Mouse (Mus musculus): ENCODE results near the gene Gm49340. TPM values are rescaled to one million over a fixed set of nuclear protein-coding genes. Genes with fewer than 3 reads are reported as not detected.
"Not testable (repeated sequence)": the region's sequence is repeated elsewhere in the genome, so short reads cannot be mapped to it uniquely, and the experiment has no call there.

Gene Gm49340
- not detected in 2 replicates for polyA plus RNA-seq (2016; fragmentation: Nextera tagmentation; extraction: Ambion mirVana)

DNA sequence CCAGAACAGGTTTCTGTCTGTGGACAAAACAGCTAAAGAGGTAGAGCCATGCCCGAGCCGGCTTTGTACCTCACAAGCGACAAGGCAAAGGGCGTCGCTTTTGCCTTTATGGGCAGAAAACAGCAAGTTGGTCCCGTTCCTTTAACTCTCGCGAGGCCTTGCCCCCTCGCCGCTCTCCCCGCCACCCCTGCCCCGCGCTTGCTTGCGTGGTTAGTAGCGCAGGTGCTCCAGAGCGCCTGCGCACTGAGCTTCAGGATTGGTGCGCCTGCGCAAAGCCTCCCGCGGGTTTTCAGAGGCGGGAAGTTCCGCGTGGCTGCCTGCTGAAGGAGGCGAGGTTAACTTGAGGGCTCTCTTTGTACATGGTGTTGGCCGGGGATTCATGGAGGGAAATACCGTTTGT is at the start of gene Gm49340, which contains the start of the genes Aspa and Spata22:
Gm49340 (plus strand) TSS at position 300 of the 400 bp plus-strand sequence.
Aspa (minus strand) TSS at position 155 of the 400 bp plus-strand sequence.
Spata22 (plus strand) TSS at position 300 of the 400 bp plus-strand sequence.
- 65% methylated on average over 27 of the region's 27 CpGs for WGBS
- no peak within 1 kb of the TSS for H3K9ac ChIP-seq
- peaks cover 7% of the 10 kb centered on the region; the same call in 1 of the 2 replicates for H3K9me3 ChIP-seq (replicated peaks)
- no peaks in the 10 kb centered on the region for H3K27me3 ChIP-seq (replicated peaks)
- no peak within 1 kb of the TSS for H3K4me3 ChIP-seq
- H3K27ac ChIP-seq (ENCODE audit: poor library complexity, severe bottlenecking): no peak within 1 kb of the TSS
- no peaks in the 10 kb centered on the region for H3K36me3 ChIP-seq
- H3K4me1 ChIP-seq (replicated peaks): no peaks in the 10 kb centered on the region
- ATAC-seq (ENCODE audit: insufficient number of reproducible peaks, low FRiP score): no peak
- H3K4me2 ChIP-seq: no peak within 1 kb of the TSS

DNA sequence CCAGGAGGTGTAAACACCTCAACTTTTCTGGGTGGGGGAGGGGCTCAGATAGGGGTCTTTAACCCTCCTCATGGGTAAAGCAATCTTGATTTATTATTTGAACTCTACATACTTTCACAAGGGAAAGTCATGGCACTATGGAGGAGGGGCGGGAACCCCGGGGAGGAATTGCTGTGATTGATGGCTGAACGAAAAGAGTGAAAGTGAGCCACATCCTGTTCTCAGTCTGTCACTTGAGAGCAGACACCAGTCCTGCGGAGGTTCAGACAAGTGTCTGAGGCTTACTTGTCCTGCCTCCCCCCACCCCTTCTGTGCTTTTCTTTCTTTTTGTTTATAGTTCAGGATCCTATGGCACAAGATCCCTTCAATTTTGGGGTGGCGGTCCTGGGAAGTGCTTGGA is 48.8 kb upstream of the Gm49340 start:
- Histone ChIP-seq H3K36me3 (no peaks in the 10 kb centered on the region), H3K4me1 (replicated peaks) (peaks cover 16% of the 10 kb centered on the region), H3K27ac (ENCODE audit: poor library complexity, severe bottlenecking) (no peak overlapping the region), H3K9me3 (replicated peaks) (no peaks in the 10 kb centered on the region), H3K4me3 (no peak overlapping the region), H3K27me3 (replicated peaks) (no peaks in the 10 kb centered on the region), H3K4me2 (no peak overlapping the region), H3K9ac (no peak overlapping the region)
- WGBS: 41% methylated on average over 5 of the region's 5 CpGs
- ATAC-seq (ENCODE audit: insufficient number of reproducible peaks, low FRiP score): no peak

DNA sequence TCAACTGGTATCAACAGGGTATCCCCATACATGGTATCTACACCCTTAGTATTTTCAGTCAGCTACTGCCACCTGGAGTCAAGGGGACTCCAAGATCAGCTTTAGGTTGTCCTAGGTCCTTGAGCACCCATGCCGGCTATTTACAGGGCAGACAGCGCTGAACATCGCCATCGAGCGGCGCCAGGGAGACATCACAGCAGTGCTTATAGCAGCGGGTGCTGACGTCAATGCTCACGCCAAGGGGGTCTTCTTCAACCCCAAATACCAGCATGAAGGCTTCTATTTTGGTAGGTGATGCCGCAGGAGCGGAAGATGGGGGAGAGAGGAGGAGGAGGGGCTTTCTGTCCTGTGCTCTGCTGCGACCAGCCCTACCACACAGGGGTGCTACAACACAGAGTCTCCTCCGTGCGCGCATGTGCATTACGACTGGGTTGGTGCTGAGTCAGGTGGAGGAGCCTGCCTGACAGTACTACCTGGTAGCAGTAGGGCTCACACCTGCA is 48.0 kb upstream of the Gm49340 start:
- H3K9ac ChIP-seq: peak overlapping the region; percentile 41; the same call in 1 of the 2 replicates
- H3K27ac ChIP-seq (ENCODE audit: poor library complexity, severe bottlenecking): no peak overlapping the region
- ATAC-seq (ENCODE audit: insufficient number of reproducible peaks, low FRiP score): peak; percentile 64; the same call in 1 of the 2 replicates
- peak overlapping the region; percentile 38 for H3K4me3 ChIP-seq
- H3K27me3 ChIP-seq (replicated peaks): no peaks in the 10 kb centered on the region
- peaks cover 16% of the 10 kb centered on the region for H3K4me1 ChIP-seq (replicated peaks)
- 5% methylated on average over 16 of the region's 16 CpGs for WGBS
- no peaks in the 10 kb centered on the region for H3K9me3 ChIP-seq (replicated peaks)
- H3K4me2 ChIP-seq: peak overlapping the region; percentile 66
- no peaks in the 10 kb centered on the region for H3K36me3 ChIP-seq

DNA sequence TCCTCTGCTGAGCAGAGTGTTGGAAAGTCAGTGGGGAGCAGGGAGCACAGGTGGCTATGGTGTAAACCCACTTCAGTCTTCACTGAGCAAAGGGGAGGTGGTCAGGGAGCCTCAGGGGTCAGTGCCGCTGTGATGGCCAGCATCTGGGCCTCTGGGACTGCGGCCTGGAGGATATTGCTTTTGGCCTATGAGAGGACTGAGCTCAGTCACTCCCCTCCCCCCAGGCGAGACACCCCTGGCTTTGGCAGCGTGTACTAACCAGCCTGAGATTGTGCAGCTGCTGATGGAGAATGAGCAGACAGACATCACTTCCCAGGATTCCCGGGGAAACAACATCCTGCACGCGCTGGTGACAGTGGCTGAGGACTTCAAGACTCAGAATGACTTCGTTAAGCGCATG is 46.2 kb upstream of the Gm49340 start:
- no peak overlapping the region for H3K9ac ChIP-seq
- WGBS: 30% methylated on average over 9 of the region's 9 CpGs
- H3K9me3 ChIP-seq (replicated peaks): no peaks in the 10 kb centered on the region
- peaks cover 16% of the 10 kb centered on the region for H3K4me1 ChIP-seq (replicated peaks)
- H3K27me3 ChIP-seq (replicated peaks): no peaks in the 10 kb centered on the region
- H3K4me2 ChIP-seq: no peak overlapping the region
- no peak overlapping the region for H3K27ac ChIP-seq (ENCODE audit: poor library complexity, severe bottlenecking)
- no peak for ATAC-seq (ENCODE audit: insufficient number of reproducible peaks, low FRiP score)
- no peaks in the 10 kb centered on the region for H3K36me3 ChIP-seq
- H3K4me3 ChIP-seq: no peak overlapping the region

DNA sequence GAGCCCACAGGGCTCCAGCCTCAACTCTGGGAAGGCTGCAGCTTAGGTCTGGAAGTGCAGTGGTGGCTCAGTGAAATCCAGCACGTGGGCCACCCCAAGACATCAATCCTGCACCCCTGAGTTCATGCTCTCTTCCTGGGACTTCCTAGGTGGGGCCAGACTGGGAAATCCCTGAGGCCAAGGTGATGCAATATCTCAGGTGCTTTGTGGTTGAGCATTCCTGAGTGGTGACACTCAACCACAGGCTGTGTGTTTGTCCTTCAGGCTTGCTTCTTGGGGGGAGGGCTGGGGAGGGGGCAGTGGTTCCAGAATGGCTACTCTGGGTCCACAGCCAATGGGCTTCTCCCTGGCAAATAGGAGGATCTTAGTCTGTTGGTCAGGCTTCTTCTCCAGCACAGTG is 45.6 kb upstream of the Gm49340 start:
- ATAC-seq (ENCODE audit: insufficient number of reproducible peaks, low FRiP score): no peak
- H3K4me1 ChIP-seq (replicated peaks): peaks cover 16% of the 10 kb centered on the region
- no peak overlapping the region for H3K9ac ChIP-seq
- no peak overlapping the region for H3K4me2 ChIP-seq
- no peak overlapping the region for H3K4me3 ChIP-seq
- no peaks in the 10 kb centered on the region for H3K9me3 ChIP-seq (replicated peaks)
- no peak overlapping the region for H3K27ac ChIP-seq (ENCODE audit: poor library complexity, severe bottlenecking)
- H3K27me3 ChIP-seq (replicated peaks): no peaks in the 10 kb centered on the region
- no peaks in the 10 kb centered on the region for H3K36me3 ChIP-seq
- WGBS: 47% methylated on average over 1 of the region's 1 CpGs

DNA sequence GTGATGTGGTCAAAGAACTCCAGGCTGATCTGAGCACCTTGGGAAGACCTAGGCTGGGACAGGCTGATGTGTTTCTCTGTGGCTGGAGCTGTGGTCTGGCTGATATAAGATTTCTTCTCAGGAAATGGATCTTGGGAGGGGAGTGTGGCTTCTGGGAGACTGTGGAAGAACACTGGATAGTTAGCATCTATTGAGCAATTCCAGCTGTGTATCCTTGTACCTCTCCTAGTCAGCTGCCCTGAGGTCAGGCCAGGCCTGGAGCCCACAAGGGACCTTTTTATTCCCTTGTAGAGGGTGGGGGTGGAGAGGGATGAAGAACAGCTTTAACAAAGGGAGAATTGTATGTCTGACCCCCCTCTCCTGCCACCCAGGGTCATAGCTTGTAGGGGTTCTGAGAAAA is 45.2 kb upstream of the Gm49340 start:
- Histone ChIP-seq H3K9me3 (replicated peaks) (no peaks in the 10 kb centered on the region), H3K36me3 (no peaks in the 10 kb centered on the region), H3K4me2 (no peak overlapping the region), H3K27ac (ENCODE audit: poor library complexity, severe bottlenecking) (no peak overlapping the region), H3K4me3 (no peak overlapping the region), H3K4me1 (replicated peaks) (peaks cover 16% of the 10 kb centered on the region), H3K9ac (no peak overlapping the region), H3K27me3 (replicated peaks) (no peaks in the 10 kb centered on the region)
- no peak for ATAC-seq (ENCODE audit: insufficient number of reproducible peaks, low FRiP score)

DNA sequence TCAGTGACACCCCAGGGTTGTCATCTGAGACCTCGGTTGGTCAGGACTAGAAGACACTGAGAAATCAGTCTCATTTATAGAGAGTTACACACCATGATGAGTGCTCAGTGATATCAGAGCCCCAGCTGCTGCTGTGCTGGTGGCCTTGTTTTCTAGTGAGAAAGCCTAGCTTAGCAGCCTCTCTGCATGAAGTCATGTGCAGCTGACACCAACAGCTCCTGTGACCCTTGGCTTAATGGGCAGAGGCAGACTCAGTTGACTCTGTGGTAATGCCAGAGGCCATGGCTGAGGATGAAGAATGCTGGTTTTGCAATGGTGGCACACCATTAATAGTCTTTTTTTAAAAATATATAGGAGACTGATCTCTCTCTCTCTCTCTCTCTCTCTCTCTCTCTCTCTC is 39.9 kb upstream of the Gm49340 start:
- 72% methylated on average over 1 of the region's 1 CpGs for WGBS
- ATAC-seq (ENCODE audit: insufficient number of reproducible peaks, low FRiP score): no peak
- H3K9me3 ChIP-seq (replicated peaks): no peaks in the 10 kb centered on the region

DNA sequence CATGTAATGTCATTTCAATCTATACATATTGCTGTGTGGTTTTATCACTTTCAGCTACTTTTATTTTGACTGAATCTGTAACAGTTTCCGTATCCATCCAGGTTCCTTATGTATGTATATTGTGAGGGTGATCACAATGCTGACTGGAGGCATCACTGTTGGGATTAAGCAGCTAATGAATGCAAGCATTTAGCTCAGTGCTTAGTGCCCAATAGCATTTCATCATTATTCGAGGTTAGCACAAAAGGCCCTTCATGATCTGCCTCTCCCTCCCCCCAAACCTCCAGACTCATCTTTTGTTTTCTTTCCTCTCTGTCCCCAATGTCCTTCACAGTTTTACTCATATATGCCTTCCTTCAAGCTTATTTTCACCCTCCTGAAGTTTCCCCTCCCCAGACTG is 26.4 kb upstream of the Gm49340 start:
- H3K4me2 ChIP-seq: no peak overlapping the region
- no peak overlapping the region for H3K9ac ChIP-seq
- no peak for ATAC-seq (ENCODE audit: insufficient number of reproducible peaks, low FRiP score)
- H3K9me3 ChIP-seq (replicated peaks): no peaks in the 10 kb centered on the region
- H3K4me3 ChIP-seq: no peak overlapping the region
- no peaks in the 10 kb centered on the region for H3K36me3 ChIP-seq
- H3K27me3 ChIP-seq (replicated peaks): no peaks in the 10 kb centered on the region
- 50% methylated on average over 2 of the region's 2 CpGs for WGBS
- H3K27ac ChIP-seq (ENCODE audit: poor library complexity, severe bottlenecking): no peak overlapping the region
- no peaks in the 10 kb centered on the region for H3K4me1 ChIP-seq (replicated peaks)

More for the DNA sequence above, 39.9 kb upstream of the Gm49340 start:
- H3K36me3 ChIP-seq: no peaks in the 10 kb centered on the region
- H3K4me3 ChIP-seq: no peak overlapping the region
- H3K27me3 ChIP-seq (replicated peaks): no peaks in the 10 kb centered on the region
- no peak overlapping the region for H3K9ac ChIP-seq
- no peak overlapping the region for H3K27ac ChIP-seq (ENCODE audit: poor library complexity, severe bottlenecking)
- peaks cover 3% of the 10 kb centered on the region for H3K4me1 ChIP-seq (replicated peaks)
- no peak overlapping the region for H3K4me2 ChIP-seq

DNA sequence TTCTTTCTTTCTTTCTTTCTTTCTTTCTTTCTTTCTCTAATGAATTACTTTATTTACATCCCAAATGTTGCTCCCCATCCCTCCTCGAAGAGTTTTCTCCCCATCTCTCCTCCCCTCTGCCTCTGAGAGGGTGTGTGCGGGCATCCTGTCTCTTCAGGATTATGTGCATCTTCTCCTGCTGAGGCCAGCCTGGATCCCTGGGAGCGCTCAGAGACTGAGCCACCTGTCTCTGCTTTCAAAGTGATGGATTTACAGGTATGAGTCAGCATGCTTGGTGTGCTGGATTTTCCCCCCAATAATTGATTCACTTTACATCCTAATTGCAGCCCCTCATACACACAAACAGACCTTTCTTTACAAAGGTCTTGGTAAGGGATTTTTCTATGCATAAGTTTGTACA is 13.6 kb upstream of the Gm49340 start:
- no peak overlapping the region for H3K4me3 ChIP-seq
- WGBS: 46% methylated on average over 3 of the region's 3 CpGs

DNA sequence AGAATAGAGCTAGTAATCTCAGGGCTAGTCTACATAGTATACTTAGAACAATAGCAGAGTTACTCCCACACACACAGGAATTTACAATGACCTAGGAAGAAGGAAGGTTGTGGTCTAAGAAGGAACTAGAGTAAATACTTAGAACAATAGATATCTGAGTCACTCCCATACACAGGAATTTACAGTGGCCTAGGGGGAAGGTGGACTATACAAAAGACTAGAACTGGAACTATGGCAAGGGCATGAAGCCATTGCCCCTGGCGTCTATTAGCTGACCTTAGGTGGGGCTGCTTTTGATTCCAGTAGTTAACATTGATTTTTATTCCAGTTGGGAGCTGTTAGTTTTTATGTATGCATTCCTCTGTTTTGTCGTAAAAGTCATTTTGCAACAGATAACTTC is 11.0 kb upstream of the Gm49340 start:
- WGBS: 66% methylated on average over 2 of the region's 2 CpGs
- not testable (repeated sequence) for H3K36me3 ChIP-seq; H3K27me3 ChIP-seq (replicated peaks); H3K4me2 ChIP-seq; H3K9ac ChIP-seq; H3K4me1 ChIP-seq (replicated peaks); H3K4me3 ChIP-seq; H3K27ac ChIP-seq (ENCODE audit: poor library complexity, severe bottlenecking); ATAC-seq (ENCODE audit: insufficient number of reproducible peaks, low FRiP score); H3K9me3 ChIP-seq (replicated peaks)

More for the DNA sequence above, 13.6 kb upstream of the Gm49340 start:
- Histone ChIP-seq H3K4me1 (replicated peaks) (no peaks in the 10 kb centered on the region), H3K36me3 (no peaks in the 10 kb centered on the region), H3K9ac (no peak overlapping the region), H3K9me3 (replicated peaks) (no peaks in the 10 kb centered on the region), H3K4me2 (no peak overlapping the region), H3K27me3 (replicated peaks) (no peaks in the 10 kb centered on the region), H3K27ac (ENCODE audit: poor library complexity, severe bottlenecking) (no peak overlapping the region)
- ATAC-seq (ENCODE audit: insufficient number of reproducible peaks, low FRiP score): no peak

DNA sequence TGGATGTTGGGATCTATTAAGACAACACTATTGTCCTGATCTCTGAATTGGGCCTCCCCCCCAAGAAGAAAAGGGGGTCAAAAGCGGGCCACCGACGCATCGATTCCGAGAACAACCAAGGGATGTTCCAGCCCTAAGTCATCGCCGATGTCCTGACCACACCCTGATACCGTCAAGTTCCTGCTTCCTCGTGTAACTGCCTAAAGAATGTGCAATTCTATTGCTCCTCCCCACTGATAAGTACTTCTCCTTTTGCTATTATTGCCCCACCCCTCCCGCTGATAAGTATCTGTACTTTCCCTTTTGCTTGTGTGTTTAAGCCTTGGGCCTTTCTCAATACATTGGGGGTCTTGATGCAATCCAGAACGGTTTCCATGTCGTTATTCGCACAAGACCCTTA is 8.5 kb upstream of the Gm49340 start:
- WGBS: 87% methylated on average over 13 of the region's 13 CpGs
- ATAC-seq (ENCODE audit: insufficient number of reproducible peaks, low FRiP score); H3K36me3 ChIP-seq; H3K27ac ChIP-seq (ENCODE audit: poor library complexity, severe bottlenecking); H3K9me3 ChIP-seq (replicated peaks); H3K4me1 ChIP-seq (replicated peaks); H3K9ac ChIP-seq; H3K4me3 ChIP-seq; H3K4me2 ChIP-seq; H3K27me3 ChIP-seq (replicated peaks): not testable (repeated sequence)
